Mouse (Mus musculus) lung, adult 2 months (tissue): ENCODE data around the gene Foxn3.

ENCODE experiments used
- CTCF ChIP-seq: fragments of 200-500 bp; IDR thresholded peaks from 2 replicates; pipeline ENCODE4 v1.5.1; 2011; ENCODE audit warnings: mild to moderate bottlenecking, low read length, control low read depth; ENCODE audit not compliant: insufficient read depth
- POLR2A ChIP-seq: fragments of 200-500 bp; IDR thresholded peaks from 2 replicates; pipeline ENCODE4 v1.6.1; 2011; ENCODE audit warnings: low read depth, mild to moderate bottlenecking, control low read depth, low read length, borderline replicate concordance; ENCODE audit errors: extremely low read depth

DNA sequence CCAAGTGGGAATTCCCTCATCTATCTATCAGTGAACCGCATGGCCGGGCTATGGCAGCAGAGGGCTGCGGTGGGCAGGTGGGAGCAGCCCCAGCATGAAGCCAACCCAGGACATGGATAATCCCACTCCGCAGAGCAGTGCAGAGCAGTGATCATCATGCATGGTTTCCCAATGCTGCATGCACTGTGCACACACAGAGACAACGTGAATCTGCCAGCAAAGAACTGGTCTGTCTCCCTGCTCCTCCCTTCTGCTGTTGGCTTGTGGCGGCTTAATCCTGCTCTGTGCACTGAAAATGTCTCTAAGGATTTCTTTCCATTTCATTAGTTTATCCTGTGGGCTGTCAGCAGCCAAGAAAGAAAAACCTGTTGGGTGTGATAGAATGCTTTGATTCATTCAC is 276.7 kb downstream of the Foxn3 start:
- TF ChIP-seq CTCF (no peak), POLR2A (no peak)
